Mouse (Mus musculus): ENCODE measurements around the gene Prap1.
"Not testable (repeated sequence)": the region's sequence is repeated elsewhere in the genome, so short reads cannot be mapped to it uniquely, and the experiment has no call there.

Gene Prap1

GRCm38 (mm10) chr7:140127911-140128310 is 34.7 kb downstream of the Prap1 start:
- DNase-seq (ENCODE audit: low spot score in 2 of 2): no peak

- not testable (repeated sequence) for DNase-seq (ENCODE audit: low spot score in 2 of 2)
These were observed 39.0 kb downstream of the Prap1 start for GRCm38 (mm10) chr7:140132184-140132583.

GRCm38 (mm10) chr7:140134033-140134432 is 40.8 kb downstream of the Prap1 start:
- not testable (repeated sequence) for DNase-seq (ENCODE audit: low spot score in 2 of 2)

GRCm38 (mm10) chr7:140135106-140135770 is 42.0 kb downstream of the Prap1 start:
- no peak for DNase-seq (ENCODE audit: low spot score in 2 of 2)

GRCm38 (mm10) chr7:140137135-140138020 is 44.2 kb downstream of the Prap1 start, which contains the start of gene Mtg1:
TSS of gene Mtg1 (plus strand) at chr7:140137564.
- DNase-seq (ENCODE audit: low spot score in 2 of 2): peak; percentile 98 to 99

- DNase-seq (ENCODE audit: low spot score in 2 of 2): no peak
These were observed 44.8 kb downstream of the Prap1 start for GRCm38 (mm10) chr7:140138021-140138310.

- DNase-seq (ENCODE audit: low spot score in 2 of 2): peak in 1 of 2 experiments; percentile 67
These were observed 48.2 kb downstream of the Prap1 start for GRCm38 (mm10) chr7:140141350-140141749.

- DNase-seq (ENCODE audit: low spot score in 2 of 2): no peak
These were observed 51.4 kb downstream of the Prap1 start for GRCm38 (mm10) chr7:140144550-140144949.
